Mouse (Mus musculus) heart, embryonic 12.5 days (tissue): ENCODE data around the gene Foxn1. TPM values are rescaled to one million over a fixed set of nuclear protein-coding genes. Genes with fewer than 3 reads are reported as not detected.

Source experiments
- ATAC-seq: fragments of 200-750 bp; cut with Nextera tagmentation; 2 replicates; pipeline ENCODE4 v1.8.0; 2017; ENCODE audit warnings: moderate TSS enrichment, moderate library complexity; ENCODE audit not compliant: insufficient number of reproducible peaks, low FRiP score
- H3K27ac ChIP-seq: fragments of 300-500 bp; sonication (generic); 2 replicates; pipeline ENCODE4 v1.5.1; 2016; ENCODE audit warnings: mild to moderate bottlenecking, moderate library complexity; ENCODE audit not compliant: poor library complexity, severe bottlenecking
- H3K27me3 ChIP-seq: fragments of 300-500 bp; sonication (generic); replicated peaks from 2 replicates; pipeline ENCODE4 v1.6.1; 2016; ENCODE audit warnings: mild to moderate bottlenecking, moderate library complexity
- H3K36me3 ChIP-seq: fragments of 300-500 bp; sonication (generic); 2 replicates; pipeline ENCODE4 v1.6.1; 2016; ENCODE audit warnings: mild to moderate bottlenecking, moderate library complexity
- H3K4me1 ChIP-seq: fragments of 300-500 bp; sonication (generic); replicated peaks from 2 replicates; pipeline ENCODE4 v1.6.1; 2016; ENCODE audit warnings: mild to moderate bottlenecking
- H3K4me2 ChIP-seq: fragments of 300-500 bp; sonication (generic); 2 replicates; pipeline ENCODE4 v1.6.1; 2016; ENCODE audit warnings: mild to moderate bottlenecking, moderate library complexity
- H3K4me3 ChIP-seq: fragments of 300-500 bp; sonication (generic); 2 replicates; pipeline ENCODE4 v1.5.1; 2016; ENCODE audit warnings: mild to moderate bottlenecking
- H3K9ac ChIP-seq: fragments of 300-500 bp; sonication (generic); 2 replicates; pipeline ENCODE4 v1.6.1; 2016; ENCODE audit warnings: mild to moderate bottlenecking, moderate library complexity
- H3K9me3 ChIP-seq: fragments of 300-500 bp; sonication (generic); replicated peaks from 2 replicates; pipeline ENCODE4 v1.6.1; 2016; ENCODE audit warnings: mild to moderate bottlenecking, moderate library complexity
- WGBS: fragments of 180-500 bp; shearing (Covaris S2); methylation state at CpG from one replicate; pipeline ENCODE4 v1.1.7; 2016; 5-methylcytosine and 5-hydroxymethylcytosine counted together
- polyA plus RNA-seq: library from polyadenylated mRNA; unstranded; fragments of >200 nt; fragmentation: Nextera tagmentation; extraction: Ambion mirVana; gene quantifications from 2 replicates; pipeline ENCODE4 v1.2.1, GENCODE M21; 2016

Foxn1 gene
- polyA plus RNA-seq, 1 experiment from 2014 or later = not detected

DNA sequence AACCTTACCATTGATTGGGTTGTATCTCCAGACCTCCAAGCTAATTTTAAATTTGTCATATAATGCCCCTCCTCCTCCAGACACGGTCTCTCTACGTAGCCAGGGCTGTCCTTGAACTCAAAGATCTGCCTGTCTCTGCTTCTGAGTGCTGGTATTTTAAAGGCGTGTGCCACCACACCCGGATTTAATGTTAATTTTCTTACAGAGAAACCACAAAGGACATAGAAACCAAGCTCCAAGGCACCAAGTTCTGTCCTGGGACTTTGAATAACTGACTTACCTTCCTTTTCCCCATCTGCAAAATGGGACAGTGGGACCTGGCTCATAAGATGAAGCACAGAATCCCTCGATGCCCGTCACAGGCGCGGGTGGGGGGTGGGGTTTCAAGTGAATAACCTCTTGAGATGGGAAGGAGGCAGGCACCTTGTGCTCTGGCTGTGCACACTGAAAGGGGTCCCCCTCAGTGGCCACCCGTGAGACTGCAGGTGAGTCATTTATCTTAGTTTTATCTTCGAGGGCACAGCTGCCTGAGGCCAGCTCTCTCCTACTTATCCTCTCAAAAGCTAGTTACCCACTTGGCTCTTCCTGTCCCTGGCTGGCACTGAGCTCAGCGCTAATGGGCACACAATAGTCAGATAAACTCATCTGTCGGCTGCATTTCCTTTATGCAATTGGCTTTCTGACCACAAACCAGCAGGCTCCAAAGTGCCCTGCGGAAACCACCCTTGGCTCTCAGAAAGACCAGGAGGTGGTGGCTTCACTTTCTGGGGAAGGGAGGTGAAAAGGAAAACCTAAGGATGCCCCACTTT lies 35.0 kb upstream of the Foxn1 start:
- Histone ChIP-seq H3K27me3 (peaks cover 49% of the 10 kb centered on the region), H3K9me3 (no peaks in the 10 kb centered on the region), H3K27ac (no peak overlapping the region), H3K4me2 (no peak overlapping the region), H3K9ac (no peak overlapping the region), H3K4me1 (no peaks in the 10 kb centered on the region), H3K4me3 (no peak overlapping the region), H3K36me3 (no peaks in the 10 kb centered on the region)
- no peak for ATAC-seq
- 49% methylated on average over 13 of the region's 13 CpGs for WGBS

DNA sequence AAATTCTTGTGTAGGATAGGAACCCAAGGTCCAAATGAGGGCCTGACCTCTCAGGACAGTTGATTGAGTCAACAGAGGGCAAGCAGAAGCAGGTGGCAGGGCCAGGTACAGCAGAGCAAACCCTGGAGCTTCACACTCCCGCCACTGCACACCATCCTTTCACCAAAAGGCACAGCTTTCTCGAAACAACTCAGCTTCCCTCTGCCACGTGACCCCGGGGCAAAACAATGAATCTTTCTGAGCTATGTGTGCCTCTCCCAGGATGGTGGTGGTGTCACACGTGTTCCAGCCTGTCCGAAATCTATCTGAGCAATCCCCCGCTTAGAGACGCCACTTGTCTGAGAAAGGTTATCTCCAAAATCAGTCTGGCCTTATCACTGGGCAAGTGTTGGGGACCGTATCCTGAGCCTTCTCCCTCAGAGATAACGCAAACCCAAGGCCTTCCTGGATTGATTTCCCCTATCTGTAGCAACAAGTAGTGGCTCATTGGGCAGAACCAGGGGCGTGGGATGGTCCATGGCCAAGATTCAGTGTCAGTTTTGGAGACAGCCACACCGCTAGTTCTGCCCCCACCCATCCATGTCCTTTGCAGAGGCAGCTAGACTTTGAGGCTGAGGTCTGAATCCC lies 34.0 kb upstream of the Foxn1 start:
- ATAC-seq = no peak
- H3K27me3 ChIP-seq = peaks cover 57% of the 10 kb centered on the region

DNA sequence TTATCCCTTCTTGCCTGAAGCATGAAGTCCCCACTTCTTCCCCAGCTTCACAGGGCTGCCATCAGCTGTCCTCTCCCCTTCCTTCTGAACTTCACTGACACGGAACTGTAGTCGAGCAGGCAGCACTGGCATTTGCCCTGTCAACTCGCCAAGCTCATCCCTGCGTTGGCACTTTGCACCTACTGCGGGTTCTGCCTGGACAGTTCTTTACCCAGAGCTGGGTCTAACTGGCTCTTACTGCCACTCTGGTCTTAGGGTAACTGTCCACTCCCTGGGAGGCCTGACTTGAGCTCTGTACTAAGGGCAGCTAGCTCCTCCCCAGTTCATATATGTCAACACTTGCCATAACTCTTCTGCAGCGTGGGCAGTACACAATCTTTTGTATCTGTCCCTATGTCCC lies 30.5 kb upstream of the Foxn1 start:
- peaks cover 62% of the 10 kb centered on the region for H3K27me3 ChIP-seq
- no peaks in the 10 kb centered on the region for H3K36me3 ChIP-seq
- no peak overlapping the region for H3K4me2 ChIP-seq
- no peak overlapping the region for H3K9ac ChIP-seq
- 81% methylated on average over 6 of the region's 6 CpGs for WGBS
- no peak for ATAC-seq
- no peaks in the 10 kb centered on the region for H3K4me1 ChIP-seq
- H3K4me3 ChIP-seq = no peak overlapping the region
- no peak overlapping the region for H3K27ac ChIP-seq
- no peaks in the 10 kb centered on the region for H3K9me3 ChIP-seq

More for the DNA sequence above, 34.0 kb upstream of the Foxn1 start:
- no peak overlapping the region for H3K4me2 ChIP-seq
- H3K4me3 ChIP-seq = no peak overlapping the region
- no peak overlapping the region for H3K27ac ChIP-seq
- no peak overlapping the region for H3K9ac ChIP-seq
- H3K9me3 ChIP-seq = no peaks in the 10 kb centered on the region
- H3K36me3 ChIP-seq = no peaks in the 10 kb centered on the region
- no peaks in the 10 kb centered on the region for H3K4me1 ChIP-seq
- WGBS = 45% methylated on average over 12 of the region's 12 CpGs

- H3K4me1 ChIP-seq = no peaks in the 10 kb centered on the region
- no peaks in the 10 kb centered on the region for H3K36me3 ChIP-seq
- no peak for ATAC-seq
- H3K9ac ChIP-seq = no peak overlapping the region
- H3K4me2 ChIP-seq = no peak overlapping the region
- H3K9me3 ChIP-seq = no peaks in the 10 kb centered on the region
- no peak overlapping the region for H3K27ac ChIP-seq
- peaks cover 37% of the 10 kb centered on the region for H3K27me3 ChIP-seq
- WGBS = 66% methylated on average over 6 of the region's 6 CpGs
- H3K4me3 ChIP-seq = no peak overlapping the region
Observed at GRCm38 (mm10) chr11:78412861-78413260, 26.5 kb upstream of the Foxn1 start.

DNA sequence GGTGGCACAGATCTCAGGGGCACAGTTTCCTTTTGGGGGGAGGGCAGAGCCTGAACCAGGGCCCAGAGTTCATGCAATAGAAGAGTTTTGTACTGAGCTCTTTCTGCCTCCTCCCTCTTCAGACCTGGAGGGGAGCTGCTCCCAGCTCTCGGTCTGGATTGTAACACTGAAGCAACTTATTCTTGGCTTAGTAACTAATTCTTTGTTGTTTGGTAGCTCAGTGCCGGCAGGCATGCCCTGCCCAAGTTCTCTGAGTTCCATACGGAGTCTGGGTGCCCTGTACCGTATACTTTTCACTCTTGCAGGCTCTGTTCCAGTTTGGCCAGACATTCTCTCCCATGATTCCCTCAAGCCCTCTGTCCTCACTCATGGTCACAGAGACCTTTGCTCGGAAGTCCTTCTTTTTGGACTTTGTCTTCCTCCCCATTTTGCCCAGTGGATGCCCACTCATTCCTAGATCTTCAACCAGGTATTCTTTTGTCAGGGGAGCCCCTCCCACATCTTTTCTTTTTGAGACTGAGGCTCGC lies 26.0 kb upstream of the Foxn1 start:
- ATAC-seq = no peak
- 73% methylated on average over 6 of the region's 6 CpGs for WGBS
- no peaks in the 10 kb centered on the region for H3K36me3 ChIP-seq

DNA sequence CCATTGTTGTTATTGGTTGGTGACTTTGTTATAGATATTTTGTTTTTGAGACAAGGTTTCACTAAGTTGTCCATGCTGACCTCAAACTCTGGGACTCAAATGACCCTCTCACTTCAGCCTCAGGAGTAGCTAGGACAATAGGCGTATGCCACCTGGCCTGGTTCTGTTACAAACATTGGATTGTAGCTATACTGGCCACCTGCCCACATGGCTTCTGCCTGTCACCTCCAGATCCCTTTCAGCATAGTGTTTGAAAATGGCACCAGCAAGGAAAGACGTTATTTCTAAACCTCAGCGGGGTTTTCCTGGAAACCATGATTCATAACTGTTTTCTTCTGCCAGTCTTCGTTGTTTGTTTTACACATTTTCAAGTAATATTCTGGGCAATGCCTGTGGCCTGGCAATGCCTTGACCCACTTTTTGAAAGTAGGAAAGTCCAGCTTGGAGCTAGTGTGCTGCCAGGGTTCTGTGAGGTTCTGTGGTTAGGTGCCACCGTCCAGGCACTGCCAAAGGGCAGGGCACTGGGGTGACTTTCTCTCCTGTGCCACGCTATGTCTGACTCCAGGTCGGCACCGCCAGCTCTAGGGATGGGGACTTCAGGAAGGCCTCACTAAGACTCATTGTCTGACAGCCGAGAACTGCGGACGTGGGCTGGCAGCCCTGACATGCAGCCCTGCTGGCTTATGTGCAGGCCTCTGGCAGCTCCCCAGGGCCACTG lies 25.4 kb upstream of the Foxn1 start:
- WGBS = 74% methylated on average over 11 of the region's 11 CpGs
- Histone ChIP-seq H3K9me3 (no peaks in the 10 kb centered on the region), H3K4me1 (no peaks in the 10 kb centered on the region), H3K27me3 (peaks cover 29% of the 10 kb centered on the region), H3K4me2 (no peak overlapping the region), H3K9ac (no peak overlapping the region), H3K27ac (no peak overlapping the region), H3K4me3 (no peak overlapping the region), H3K36me3 (no peaks in the 10 kb centered on the region)
- ATAC-seq = no peak

More for the DNA sequence above, 26.0 kb upstream of the Foxn1 start:
- H3K27me3 ChIP-seq = peaks cover 35% of the 10 kb centered on the region
- H3K4me3 ChIP-seq = no peak overlapping the region
- H3K9ac ChIP-seq = no peak overlapping the region
- no peaks in the 10 kb centered on the region for H3K9me3 ChIP-seq
- H3K27ac ChIP-seq = no peak overlapping the region
- no peaks in the 10 kb centered on the region for H3K4me1 ChIP-seq
- no peak overlapping the region for H3K4me2 ChIP-seq

GRCm38 (mm10) chr11:78408256-78409240 lies 22.2 kb upstream of the Foxn1 start:
- H3K27me3 ChIP-seq = peaks cover 18% of the 10 kb centered on the region
- H3K4me3 ChIP-seq = no peak overlapping the region
- ATAC-seq = no peak
- WGBS = 72% methylated on average over 9 of the region's 9 CpGs
- H3K4me1 ChIP-seq = no peaks in the 10 kb centered on the region
- H3K27ac ChIP-seq = no peak overlapping the region
- H3K9ac ChIP-seq = no peak overlapping the region
- H3K36me3 ChIP-seq = no peaks in the 10 kb centered on the region
- H3K4me2 ChIP-seq = no peak overlapping the region
- no peaks in the 10 kb centered on the region for H3K9me3 ChIP-seq

GRCm38 (mm10) chr11:78402062-78402461 lies 15.7 kb upstream of the Foxn1 start:
- 54% methylated on average over 6 of the region's 6 CpGs for WGBS
- 0 out of 2 replicates have a peak, but pooled peaks cover 4% of the 10 kb centered on the region for H3K4me1 ChIP-seq
- H3K9ac ChIP-seq = no peak overlapping the region
- H3K36me3 ChIP-seq = no peaks in the 10 kb centered on the region
- no peak overlapping the region for H3K4me3 ChIP-seq
- H3K4me2 ChIP-seq = no peak overlapping the region
- H3K27ac ChIP-seq = no peak overlapping the region
- no peak for ATAC-seq
- H3K9me3 ChIP-seq = no peaks in the 10 kb centered on the region
- peaks cover 44% of the 10 kb centered on the region for H3K27me3 ChIP-seq

DNA sequence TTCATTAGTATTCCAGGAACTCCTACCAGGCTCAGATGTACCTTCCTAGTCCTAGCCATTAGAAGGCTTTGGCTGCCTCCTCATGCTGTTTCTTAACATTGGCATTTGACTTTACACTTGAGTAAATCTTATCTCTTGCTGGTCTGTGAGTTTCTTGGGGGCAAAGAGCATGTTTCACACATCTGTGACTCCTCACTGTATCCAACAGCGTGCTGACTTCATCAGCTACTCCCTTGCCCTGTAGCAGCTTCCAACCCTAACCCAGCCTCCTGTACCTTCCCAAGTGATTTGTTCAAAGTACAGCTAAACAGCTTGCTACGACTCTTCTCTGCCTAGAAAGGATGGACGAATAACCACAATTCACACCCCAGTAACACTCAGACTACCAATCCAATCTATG lies 15.1 kb upstream of the Foxn1 start:
- H3K27ac ChIP-seq = no peak overlapping the region
- H3K4me3 ChIP-seq = no peak overlapping the region
- 0 out of 2 replicates have a peak, but pooled peaks cover 4% of the 10 kb centered on the region for H3K4me1 ChIP-seq
- no peaks in the 10 kb centered on the region for H3K36me3 ChIP-seq
- H3K9ac ChIP-seq = no peak overlapping the region
- WGBS = 61% methylated on average over 3 of the region's 3 CpGs
- peaks cover 48% of the 10 kb centered on the region for H3K27me3 ChIP-seq
- no peak overlapping the region for H3K4me2 ChIP-seq
- no peaks in the 10 kb centered on the region for H3K9me3 ChIP-seq
- ATAC-seq = no peak

DNA sequence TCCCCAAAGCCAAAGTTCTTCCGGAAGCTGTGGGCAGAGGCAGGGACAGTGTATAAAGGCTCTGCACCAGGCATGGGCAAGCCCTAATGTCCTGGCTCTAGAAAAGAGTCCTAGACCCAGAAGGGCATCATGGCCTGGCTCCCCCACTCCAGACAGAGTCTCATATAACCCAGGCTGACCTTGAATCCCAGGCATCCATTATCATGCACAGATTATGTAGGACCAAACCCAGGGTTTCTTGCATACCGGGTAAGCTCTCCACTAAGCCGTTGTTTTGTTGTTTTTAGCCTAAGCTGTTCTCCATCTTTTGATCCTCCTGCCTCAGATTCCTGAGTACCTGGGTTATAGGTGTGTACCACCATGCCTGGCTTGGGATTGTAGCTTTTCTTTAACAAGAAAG lies 14.6 kb upstream of the Foxn1 start:
- no peak overlapping the region for H3K9ac ChIP-seq
- no peaks in the 10 kb centered on the region for H3K9me3 ChIP-seq
- ATAC-seq = no peak
- H3K36me3 ChIP-seq = no peaks in the 10 kb centered on the region
- WGBS = 57% methylated on average over 3 of the region's 3 CpGs
- no peak overlapping the region for H3K27ac ChIP-seq
- 0 out of 2 replicates have a peak, but pooled peaks cover 4% of the 10 kb centered on the region for H3K4me1 ChIP-seq
- no peak overlapping the region for H3K4me3 ChIP-seq
- H3K27me3 ChIP-seq = peaks cover 50% of the 10 kb centered on the region
- no peak overlapping the region for H3K4me2 ChIP-seq
